Mouse (Mus musculus) forebrain, postnatal 0 days (tissue): ENCODE data around the gene Tmem176a. TPM values are rescaled to one million over a fixed set of nuclear protein-coding genes. Genes with fewer than 3 reads are reported as not detected.
"Not testable (repeated sequence)": the region's sequence is repeated elsewhere in the genome, so short reads cannot be mapped to it uniquely, and the experiment has no call there.

Source experiments
- ATAC-seq: fragments of 200-750 bp; cut with Nextera tagmentation; 2 replicates; pipeline ENCODE4 v1.8.0; 2017; ENCODE audit warnings: mild to moderate bottlenecking, moderate library complexity
- DNase-seq: peaks from one replicate; pipeline ENCODE4 v3.0.0-alpha.2; 2015
- H3K27ac ChIP-seq: fragments of 300-500 bp; sonication (generic); 2 replicates; pipeline ENCODE4 v1.5.1; 2014; ENCODE audit warnings: low read depth, mild to moderate bottlenecking, antibody characterized with exemption, low read length, moderate library complexity, mixed read lengths
- H3K27me3 ChIP-seq: fragments of 300-500 bp; sonication (generic); 2 replicates; pipeline ENCODE4 v1.6.1; 2014; ENCODE audit warnings: mild to moderate bottlenecking, low read length, mixed read lengths; ENCODE audit not compliant: insufficient read depth
- H3K36me3 ChIP-seq: fragments of 300-500 bp; sonication (generic); 2 replicates; pipeline ENCODE4 v1.6.1; 2014; ENCODE audit warnings: mild to moderate bottlenecking, moderate library complexity; ENCODE audit not compliant: insufficient read depth
- H3K4me1 ChIP-seq: fragments of 300-500 bp; sonication (generic); 2 replicates; pipeline ENCODE4 v1.6.1; 2014; ENCODE audit warnings: antibody characterized with exemption; ENCODE audit not compliant: insufficient read depth
- H3K4me2 ChIP-seq: fragments of 300-500 bp; sonication (generic); 2 replicates; pipeline ENCODE4 v1.6.1; 2014; ENCODE audit warnings: low read depth, mild to moderate bottlenecking, moderate library complexity
- H3K4me3 ChIP-seq: fragments of 300-500 bp; sonication (generic); 2 replicates; pipeline ENCODE4 v1.5.1; 2014; ENCODE audit warnings: low read depth, low read length, mixed read lengths
- H3K9ac ChIP-seq: fragments of 300-500 bp; sonication (generic); 2 replicates; pipeline ENCODE4 v1.6.1; 2014; ENCODE audit warnings: mild to moderate bottlenecking
- H3K9me3 ChIP-seq: fragments of 300-500 bp; sonication (generic); 2 replicates; pipeline ENCODE4 v1.6.1; 2016; ENCODE audit warnings: low read length
- CTCF ChIP-seq: sonication (generic); IDR thresholded peaks from 2 replicates; pipeline ENCODE4 v1.5.1; 2016; ENCODE audit warnings: antibody characterized with exemption, control low read depth, low read depth
- whole genome bisulfite sequencing: fragments of 180-500 bp; shearing (Covaris S2); extraction: QIAGEN DNeasy Blood & Tissue Kit; methylation state at CpG from one replicate; pipeline ENCODE4 v1.1.7; 2014; 5-methylcytosine and 5-hydroxymethylcytosine counted together
- polyA plus RNA-seq: library from polyadenylated mRNA; unstranded; fragments of >200 nt; fragmentation: Nextera tagmentation; extraction: Ambion mirVana; gene quantifications from 2 replicates; pipeline ENCODE4 v1.2.1, GENCODE M21; 2015
- total RNA-seq: library from RNA; depleted of rRNA; stranded (reverse); fragments of >200 nt; gene quantifications from 2 replicates; pipeline ENCODE4 v1.2.3, GENCODE M21; 2014

Gene Tmem176a
- total and polyA plus RNA-seq, 2 experiments from 2014 or later = 19.7 to 24.5 TPM

GRCm38 (mm10) chr6:48817815-48818214 lies 22.9 kb upstream of the Tmem176a start:
- Histone ChIP-seq H3K9me3 (no peaks in the 10 kb centered on the region), H3K9ac (no peak overlapping the region), H3K4me2 (no peak overlapping the region), H3K4me3 (no peak overlapping the region), H3K36me3 (no peaks in the 10 kb centered on the region), H3K4me1 (no peaks in the 10 kb centered on the region), H3K27ac (no peak overlapping the region), H3K27me3 (no peaks in the 10 kb centered on the region)
- TF ChIP-seq CTCF = peak; percentile 83
- peak; percentile 85 for DNase-seq
- 4% methylated on average over 6 of the region's 6 CpGs for WGBS
- peak; percentile 34; the same call in 1 of the 2 replicates for ATAC-seq

DNA sequence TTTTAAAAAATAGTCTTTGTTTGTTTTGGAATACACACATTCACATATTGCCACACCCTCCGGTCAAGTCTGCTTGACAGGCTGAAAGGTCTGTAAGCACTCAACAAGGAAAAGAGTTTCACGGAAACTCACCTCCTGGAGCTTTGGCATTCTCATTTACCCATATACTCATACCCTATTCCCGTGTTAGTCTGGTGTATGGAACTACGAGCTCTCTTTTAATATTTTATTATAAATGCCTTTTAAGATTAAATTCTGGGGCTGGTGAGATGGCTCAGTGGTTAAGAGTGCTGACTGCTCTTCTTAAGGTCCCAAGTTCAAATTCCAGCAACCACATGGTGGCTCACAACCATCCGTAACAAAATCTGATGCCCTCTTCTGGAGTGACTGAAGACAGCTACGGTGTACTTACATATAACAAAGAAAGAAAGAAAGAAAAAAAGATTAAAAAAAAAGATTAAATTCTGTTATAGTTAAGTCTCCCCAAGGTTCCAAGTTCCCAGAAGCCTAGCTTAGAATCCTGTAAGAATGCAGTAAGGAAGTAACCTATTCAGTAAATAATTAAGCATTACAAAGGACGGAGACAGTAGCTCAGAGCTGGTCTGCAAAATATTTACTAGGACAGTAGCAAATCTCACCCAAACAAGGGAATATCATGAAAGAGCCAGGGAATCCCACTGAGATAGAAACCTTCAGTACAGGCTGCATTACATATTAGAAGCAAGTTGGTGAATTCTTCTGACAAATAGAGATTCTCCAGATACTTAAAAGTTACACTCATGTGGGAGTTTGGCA lies 18.5 kb upstream of the Tmem176a start:
- H3K9ac ChIP-seq, H3K27me3 ChIP-seq, ATAC-seq, H3K4me1 ChIP-seq, H3K27ac ChIP-seq, DNase-seq, H3K36me3 ChIP-seq, H3K4me2 ChIP-seq, H3K4me3 ChIP-seq, H3K9me3 ChIP-seq: not testable (repeated sequence)
- WGBS = 85% methylated on average over 7 of the region's 7 CpGs

DNA sequence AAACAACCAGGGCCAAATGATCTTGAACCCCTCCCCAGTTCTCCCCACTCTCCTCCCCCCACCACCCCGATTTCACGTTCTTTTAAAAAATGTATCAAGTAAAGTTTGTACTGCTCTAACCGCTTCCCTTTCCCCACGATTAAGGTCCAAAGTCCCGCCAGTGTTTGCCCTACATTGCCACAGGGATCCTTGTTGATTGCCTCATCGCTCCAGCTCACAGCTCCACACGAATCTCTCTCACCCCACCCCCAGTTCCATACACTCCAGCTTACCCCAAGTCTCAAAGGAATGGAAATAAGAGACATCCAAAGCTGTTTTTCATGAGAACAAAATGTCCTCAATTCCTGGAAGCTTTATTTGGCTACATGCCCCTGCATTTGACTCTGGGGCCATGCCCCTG lies 15.7 kb upstream of the Tmem176a start:
- Histone ChIP-seq H3K27ac (no peak overlapping the region), H3K9ac (no peak overlapping the region), H3K4me1 (no peaks in the 10 kb centered on the region), H3K36me3 (no peaks in the 10 kb centered on the region), H3K27me3 (no peaks in the 10 kb centered on the region), H3K4me2 (no peak overlapping the region), H3K4me3 (no peak overlapping the region), H3K9me3 (no peaks in the 10 kb centered on the region)
- ATAC-seq = no peak
- no peak for DNase-seq
- WGBS = 73% methylated on average over 7 of the region's 7 CpGs
- no peak for TF ChIP-seq CTCF

DNA sequence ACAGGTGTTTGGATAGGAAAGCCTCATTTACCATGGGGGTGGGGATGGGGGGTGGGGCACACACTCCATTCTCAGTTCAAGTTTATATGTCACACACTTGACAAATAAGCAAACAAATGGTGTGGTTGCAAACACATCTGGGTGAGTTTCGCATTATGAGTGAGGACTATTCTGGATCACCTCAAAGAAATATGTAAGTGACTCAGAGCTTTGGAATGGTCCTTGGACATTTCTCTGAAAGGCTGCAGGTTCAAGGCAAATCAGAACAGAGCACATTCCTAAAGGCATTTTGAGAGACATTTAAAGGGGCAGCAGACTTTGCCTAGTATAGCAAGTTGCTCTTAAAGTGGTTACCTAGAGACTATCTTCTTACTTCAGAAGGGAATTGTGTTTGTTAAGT lies 11.7 kb upstream of the Tmem176a start:
- Histone ChIP-seq H3K4me2 (no peak overlapping the region), H3K9me3 (no peaks in the 10 kb centered on the region), H3K27me3 (no peaks in the 10 kb centered on the region), H3K27ac (no peak overlapping the region), H3K36me3 (peaks cover 3% of the 10 kb centered on the region; the same call in 1 of the 2 replicates), H3K4me3 (no peak overlapping the region), H3K9ac (no peak overlapping the region), H3K4me1 (no peaks in the 10 kb centered on the region)
- WGBS = 85% methylated on average over 1 of the region's 1 CpGs
- ATAC-seq (no peak), DNase-seq (no peak)
- TF ChIP-seq CTCF = no peak

DNA sequence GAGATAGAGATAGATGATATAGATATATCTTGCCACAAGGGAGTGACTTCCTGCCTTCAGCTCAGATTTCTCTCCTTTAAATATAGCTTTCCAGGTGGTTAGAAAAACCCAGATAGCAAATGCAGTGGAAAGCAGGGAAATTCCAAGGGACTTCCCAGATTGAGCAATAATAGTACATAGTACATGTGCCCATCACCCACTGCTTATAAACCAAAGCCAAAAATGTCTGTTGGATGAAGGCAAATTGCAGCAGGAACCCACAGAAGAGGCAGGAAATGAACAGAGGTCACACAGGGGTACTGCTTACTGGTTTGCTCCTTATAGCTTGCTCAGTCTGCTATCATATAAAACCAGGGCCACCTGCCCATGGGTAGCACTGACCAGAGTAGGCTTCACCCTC lies 11.1 kb upstream of the Tmem176a start:
- no peak for TF ChIP-seq CTCF
- DNase-seq = no peak
- no peaks in the 10 kb centered on the region for H3K4me1 ChIP-seq
- H3K4me3 ChIP-seq = no peak overlapping the region
- peaks cover 10% of the 10 kb centered on the region; the same call in 1 of the 2 replicates for H3K36me3 ChIP-seq
- ATAC-seq = no peak
- H3K27ac ChIP-seq = no peak overlapping the region
- no peak overlapping the region for H3K4me2 ChIP-seq
- no peaks in the 10 kb centered on the region for H3K9me3 ChIP-seq
- no peak overlapping the region for H3K9ac ChIP-seq
- H3K27me3 ChIP-seq = no peaks in the 10 kb centered on the region

- H3K9me3 ChIP-seq = no peaks in the 10 kb centered on the region
- no peak for TF ChIP-seq CTCF
- H3K4me3 ChIP-seq = no peak overlapping the region
- H3K4me1 ChIP-seq = no peaks in the 10 kb centered on the region
- 56% methylated on average over 1 of the region's 1 CpGs for WGBS
- H3K27me3 ChIP-seq = no peaks in the 10 kb centered on the region
- DNase-seq (no peak), ATAC-seq (no peak)
- H3K9ac ChIP-seq = no peak overlapping the region
- no peak overlapping the region for H3K4me2 ChIP-seq
- peaks cover 11% of the 10 kb centered on the region; the same call in 1 of the 2 replicates for H3K36me3 ChIP-seq
- H3K27ac ChIP-seq = no peak overlapping the region
Observed at GRCm38 (mm10) chr6:48830241-48830640, 10.5 kb upstream of the Tmem176a start.

- Histone ChIP-seq H3K4me1 (no peaks in the 10 kb centered on the region), H3K4me3 (no peak overlapping the region), H3K9ac (no peak overlapping the region), H3K4me2 (no peak overlapping the region), H3K36me3 (peaks cover 11% of the 10 kb centered on the region; the same call in 1 of the 2 replicates), H3K9me3 (no peaks in the 10 kb centered on the region), H3K27ac (no peak overlapping the region), H3K27me3 (no peaks in the 10 kb centered on the region)
- 85% methylated on average over 5 of the region's 5 CpGs for WGBS
- DNase-seq (no peak), ATAC-seq (no peak)
- TF ChIP-seq CTCF = no peak
Observed at GRCm38 (mm10) chr6:48831141-48831540, 9.6 kb upstream of the Tmem176a start.
